Mouse (Mus musculus) T-helper 1 cell (primary cell): ENCODE measurements around the gene Fam208a.

ENCODE experiments used
- in situ Hi-C: fragments of 300-600 bp; cut with MboI, MseI; formaldehyde crosslinking; loops from one replicate; pipeline ENCODE4 v1.15.1; 2025; ENCODE audit warnings: high pct_unique_total_duplicates

Fam208a gene

GRCm38 (mm10) chr14:27428573-27428972 is at the start of gene Fam208a:
TSS of gene Fam208a (plus strand) at chr14:27428834.
- in situ Hi-C loops, result loop anchor here (25.0 kb wide), 1 partner anchor 766 kb away; the partner anchor contains the start of gene Pde12

GRCm38 (mm10) chr14:27379404-27379803 is 49.2 kb upstream of the Fam208a start:
- in situ Hi-C loops, result loop anchor here (5.0 kb wide), 1 partner anchor 37 kb away; no protein-coding TSS in a partner anchor

GRCm38 (mm10) chr14:27381459-27381858 is 47.2 kb upstream of the Fam208a start:
- in situ Hi-C loops, result no loop called here

- in situ Hi-C loops, result no loop called here
Observed at GRCm38 (mm10) chr14:27383321-27383830, 45.3 kb upstream of the Fam208a start.

GRCm38 (mm10) chr14:27384143-27384542 is 44.5 kb upstream of the Fam208a start:
- in situ Hi-C loops, result no loop called here

- in situ Hi-C loops, result no loop called here
Observed at GRCm38 (mm10) chr14:27388616-27389015, 40.0 kb upstream of the Fam208a start.

GRCm38 (mm10) chr14:27389722-27390121 is 38.9 kb upstream of the Fam208a start:
- in situ Hi-C loops, result no loop called here

GRCm38 (mm10) chr14:27390663-27391062 is 38.0 kb upstream of the Fam208a start:
- in situ Hi-C loops, result no loop called here

- in situ Hi-C loops, result no loop called here
Observed at GRCm38 (mm10) chr14:27391776-27392308, 36.8 kb upstream of the Fam208a start.

- in situ Hi-C loops, result no loop called here
Observed at GRCm38 (mm10) chr14:27392660-27393059, 36.0 kb upstream of the Fam208a start.

GRCm38 (mm10) chr14:27393806-27394205 is 34.8 kb upstream of the Fam208a start:
- in situ Hi-C loops, result no loop called here

- in situ Hi-C loops, result no loop called here
Observed at GRCm38 (mm10) chr14:27396424-27396823, 32.2 kb upstream of the Fam208a start.

GRCm38 (mm10) chr14:27397526-27397925 is 31.1 kb upstream of the Fam208a start:
- in situ Hi-C loops, result no loop called here

GRCm38 (mm10) chr14:27400495-27400894 is 28.1 kb upstream of the Fam208a start:
- in situ Hi-C loops, result no loop called here

GRCm38 (mm10) chr14:27401717-27402278 is 26.8 kb upstream of the Fam208a start:
- in situ Hi-C loops, result no loop called here

GRCm38 (mm10) chr14:27402332-27403250 is 26.0 kb upstream of the Fam208a start:
- in situ Hi-C loops, result no loop called here

- in situ Hi-C loops, result loop anchor here (5.0 kb wide), 2 partner anchors 173 to 213 kb away; no protein-coding TSS in a partner anchor
Observed at GRCm38 (mm10) chr14:27405452-27405851, 23.2 kb upstream of the Fam208a start.

GRCm38 (mm10) chr14:27405947-27406346 is 22.7 kb upstream of the Fam208a start:
- in situ Hi-C loops, result loop anchor here (5.0 kb wide), 2 partner anchors 174 to 214 kb away; no protein-coding TSS in a partner anchor

- in situ Hi-C loops, result loop anchor here (5.0 kb wide), 2 partner anchors 176 to 216 kb away; no protein-coding TSS in a partner anchor
Observed at GRCm38 (mm10) chr14:27408240-27408639, 20.4 kb upstream of the Fam208a start.

- in situ Hi-C loops, result loop anchor here (5.0 kb wide), 2 partner anchors 177 to 217 kb away; no protein-coding TSS in a partner anchor
Observed at GRCm38 (mm10) chr14:27409662-27410061, 19.0 kb upstream of the Fam208a start.

GRCm38 (mm10) chr14:27411492-27411891 is 17.1 kb upstream of the Fam208a start:
- in situ Hi-C loops, result no loop called here

GRCm38 (mm10) chr14:27412699-27413098 is 15.9 kb upstream of the Fam208a start:
- in situ Hi-C loops, result no loop called here
